Mouse (Mus musculus) lung, embryonic 14.5 days (tissue): ENCODE data around the gene Mdh2. TPM values are rescaled to one million over a fixed set of nuclear protein-coding genes. Genes with fewer than 3 reads are reported as not detected.

ENCODE experiments used
- ATAC-seq: fragments of 200-750 bp; cut with Nextera tagmentation; 2 replicates; pipeline ENCODE4 v1.8.0; 2017; ENCODE audit warnings: mild to moderate bottlenecking, moderate TSS enrichment, moderate library complexity; ENCODE audit not compliant: insufficient read depth
- DNase-seq: peaks from one replicate; pipeline ENCODE4 v3.0.0-alpha.2; 2015
- H3K27ac ChIP-seq: fragments of 300-500 bp; sonication (generic); 2 replicates; pipeline ENCODE4 v1.5.1; 2014; ENCODE audit warnings: low read depth, mild to moderate bottlenecking, moderate library complexity
- H3K27me3 ChIP-seq: fragments of 300-500 bp; sonication (generic); 2 replicates; pipeline ENCODE4 v1.6.1; 2014; ENCODE audit warnings: low read length, control low read depth; ENCODE audit not compliant: insufficient read depth
- H3K36me3 ChIP-seq: fragments of 300-500 bp; sonication (generic); 2 replicates; pipeline ENCODE4 v1.6.1; 2014; ENCODE audit warnings: control low read depth; ENCODE audit not compliant: insufficient read depth
- H3K4me1 ChIP-seq: fragments of 300-500 bp; sonication (generic); 2 replicates; pipeline ENCODE4 v1.6.1; 2014; ENCODE audit warnings: antibody characterized with exemption, control low read depth; ENCODE audit not compliant: insufficient read depth
- H3K4me2 ChIP-seq: fragments of 300-500 bp; sonication (generic); 2 replicates; pipeline ENCODE4 v1.6.1; 2014; ENCODE audit warnings: mild to moderate bottlenecking
- H3K4me3 ChIP-seq: fragments of 300-500 bp; sonication (generic); 2 replicates; pipeline ENCODE4 v1.5.1; 2014; ENCODE audit warnings: low read depth, low read length
- H3K9ac ChIP-seq: fragments of 300-500 bp; sonication (generic); 2 replicates; pipeline ENCODE4 v1.6.1; 2014
- H3K9me3 ChIP-seq: fragments of 300-500 bp; sonication (generic); 2 replicates; pipeline ENCODE4 v1.6.1; 2016; ENCODE audit warnings: low read depth, low read length, control low read depth
- CTCF ChIP-seq: IDR thresholded peaks from 2 replicates; pipeline ENCODE4 v1.5.1; 2016; ENCODE audit warnings: antibody characterized with exemption, low read depth
- WGBS: fragments of 180-500 bp; shearing (Covaris S2); extraction: QIAGEN DNeasy Blood & Tissue Kit; methylation state at CpG from one replicate; pipeline ENCODE4 v1.1.7; 2014; 5-methylcytosine and 5-hydroxymethylcytosine counted together
- microRNA-seq: library from miRNA; unstranded; fragments of <30 nt; microRNA quantifications from one replicate; pipeline ENCODE4, GENCODE M21; 2016; ENCODE audit warnings: borderline number of aligned reads
- polyA plus RNA-seq: library from polyadenylated mRNA; unstranded; fragments of >200 nt; fragmentation: Nextera tagmentation; extraction: Ambion mirVana; gene quantifications from 2 replicates; pipeline ENCODE4 v1.2.1, GENCODE M21; 2014

The Mdh2 gene
- polyA plus RNA-seq, 1 experiment from 2014 or later = 464 TPM

GRCm38 (mm10) chr5:135835492-135835858 is 57.2 kb downstream of the Mdh2 start:
- Histone ChIP-seq H3K9me3 (no peaks in the 10 kb centered on the region), H3K36me3 (no peaks in the 10 kb centered on the region), H3K4me3 (peak overlapping the region; percentile 43), H3K4me2 (peak overlapping the region; percentile 90), H3K27ac (no peak overlapping the region), H3K27me3 (peaks cover 7% of the 10 kb centered on the region; the same call in 1 of the 2 replicates), H3K4me1 (no peaks in the 10 kb centered on the region), H3K9ac (no peak overlapping the region)
- WGBS = under 1% methylated on average over 12 of the region's 12 CpGs
- DNase-seq (no peak), ATAC-seq (peak; percentile 78; the same call in 1 of the 2 replicates)
- TF ChIP-seq CTCF = no peak

- peak overlapping the region; percentile 90; the same call in 1 of the 2 replicates for H3K4me2 ChIP-seq
- ATAC-seq (0 out of 2 replicates have a peak, but pooled peaks have one; percentile 16), DNase-seq (no peak)
- 20% methylated on average over 12 of the region's 12 CpGs for WGBS
- H3K9me3 ChIP-seq = no peaks in the 10 kb centered on the region
- no peak overlapping the region for H3K9ac ChIP-seq
- TF ChIP-seq CTCF = no peak
- no peak overlapping the region for H3K4me3 ChIP-seq
- no peaks in the 10 kb centered on the region for H3K4me1 ChIP-seq
- no peaks in the 10 kb centered on the region for H3K36me3 ChIP-seq
- H3K27ac ChIP-seq = no peak overlapping the region
- peaks cover 7% of the 10 kb centered on the region; the same call in 1 of the 2 replicates for H3K27me3 ChIP-seq
These were observed 57.7 kb downstream of the Mdh2 start for GRCm38 (mm10) chr5:135835981-135836380.

Small RNA genes within 50 kb of the gene (microRNA-seq; reads per million reads assigned to microRNA genes)
- not detected for gene Gm23268
- gene Mir7034 = not detected

Other genes with a start within 250 kb of the Mdh2 start
- 48.8 and 49.4 TPM in 2 replicates for gene Hip1, start 233.4 kb upstream of the Mdh2 start, polyA plus RNA-seq
- not detected in 2 replicates for gene Ccl26, start 214.9 kb upstream of the Mdh2 start, polyA plus RNA-seq
- 2.5 and 3.1 TPM in 2 replicates for gene Ccl24, start 205.4 kb upstream of the Mdh2 start, polyA plus RNA-seq
- gene Rhbdd2, start 145.9 kb upstream of the Mdh2 start, polyA plus RNA-seq = 40.5 and 45.7 TPM in 2 replicates
- gene Por, start 108.4 kb upstream of the Mdh2 start, polyA plus RNA-seq = 51.5 and 52.7 TPM in 2 replicates
- gene Tmem120a, start 34.0 kb upstream of the Mdh2 start, polyA plus RNA-seq = 38.6 and 43.5 TPM in 2 replicates
- gene Styxl1, start 95 bp upstream of the Mdh2 start, polyA plus RNA-seq = not detected in 2 replicates
- gene Srrm3, start 28.4 kb downstream of the Mdh2 start, polyA plus RNA-seq = 0.17 and 0.38 TPM in 2 replicates
- gene Hspb1, start 109.4 kb downstream of the Mdh2 start, polyA plus RNA-seq = 62.8 and 68.1 TPM in 2 replicates
- gene Ywhag, start 156.1 kb downstream of the Mdh2 start, polyA plus RNA-seq = 74.7 and 79.0 TPM in 2 replicates
- gene Ssc4d, start 196.1 kb downstream of the Mdh2 start, polyA plus RNA-seq = 3.2 and 3.8 TPM in 2 replicates
- gene Zp3, start 201.6 kb downstream of the Mdh2 start, polyA plus RNA-seq = not detected in 2 replicates
- 21.4 and 24.4 TPM in 2 replicates for gene Dtx2, start 216.3 kb downstream of the Mdh2 start, polyA plus RNA-seq